Mouse (Mus musculus): ENCODE measurements around the gene Gm10408.
"Not testable (repeated sequence)": the region's sequence is repeated elsewhere in the genome, so short reads cannot be mapped to it uniquely, and the experiment has no call there.

Gene Gm10408

GRCm38 (mm10) chr14:3449079-3449478 lies at the start of gene Gm10408:
Gene Gm10408 (plus strand): TSS chr14:3449379.
- not testable (repeated sequence) for DNase-seq

- not testable (repeated sequence) for DNase-seq
Observed at GRCm38 (mm10) chr14:3412314-3412713, 36.9 kb upstream of the Gm10408 start, which contains the start of gene Gm10409. Gene Gm10409 (plus strand): TSS chr14:3412614.

GRCm38 (mm10) chr14:3427803-3428202 lies 21.4 kb upstream of the Gm10408 start, which contains the start of gene Gm3005:
Gene Gm3005 (plus strand): TSS chr14:3428103.
- DNase-seq: not testable (repeated sequence)
